Mouse (Mus musculus): ENCODE results near the gene Pdzrn3.

DNA sequence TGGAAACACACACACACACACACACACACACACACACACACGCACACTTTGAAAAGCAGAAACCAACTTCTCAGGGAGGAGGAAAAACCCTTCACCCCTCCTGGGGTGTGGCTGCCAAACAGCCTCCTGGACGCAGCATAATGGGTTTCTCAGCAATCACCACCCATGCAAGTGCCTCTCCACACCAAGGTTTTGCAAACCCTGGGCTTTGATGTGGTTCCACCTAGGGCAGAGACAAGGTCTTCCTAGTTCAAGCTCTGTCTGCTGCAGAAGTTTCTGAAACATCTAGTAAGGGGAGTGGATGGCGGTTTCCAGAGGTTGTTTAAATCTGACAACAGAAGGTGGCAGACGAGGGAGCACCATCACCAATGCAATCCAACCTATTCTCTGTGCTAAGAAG lies 18.1 kb downstream of the Pdzrn3 start:
- TF ChIP-seq CHD2 (IDR thresholded peaks at IDR 0.05; ENCODE audit: low read depth, low read length) (no peak), MAFK (IDR thresholded peaks at IDR 0.05; ENCODE audit: insufficient read depth, low read depth, low read length) (no peak), ZC3H11A (IDR thresholded peaks at IDR 0.05; ENCODE audit: borderline replicate concordance, low read depth, low read length) (no peak), HCFC1 (IDR thresholded peaks at IDR 0.05; ENCODE audit: borderline replicate concordance, insufficient read depth, low read length) (no peak)

Data from ES-E14 (cell line).